Comparison of ENCODE assay signal across 18 mouse cellular contexts in the genomic region with DNA sequence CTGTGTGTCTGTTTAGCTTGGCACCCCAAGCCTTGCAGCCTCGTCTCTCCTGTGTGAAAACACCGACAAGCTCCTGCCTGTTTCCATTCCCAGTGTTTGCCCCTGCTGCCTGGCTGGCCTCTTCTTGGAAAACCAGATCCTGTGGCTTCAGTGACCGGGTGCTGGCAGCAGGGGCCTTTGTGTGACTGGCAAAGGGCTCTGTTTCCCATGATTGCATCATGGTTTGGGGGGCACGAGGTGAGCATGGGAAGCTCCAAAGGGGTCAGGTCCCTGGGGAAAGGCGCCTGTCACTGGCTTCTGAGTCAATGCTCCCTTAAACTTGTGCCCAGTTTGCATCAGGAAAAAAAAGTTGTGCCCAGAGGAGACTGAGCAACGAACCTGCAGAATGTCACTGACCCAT.
DNase-seq lines count a peak whose midpoint lies in the region; TF ChIP-seq lines count a peak whose summit lies in the region.
"Had no signal": no experiment of that assay in that cellular context is flagged by ENCODE, and none has a peak within 500 bp of the region (broad histone marks: within the 10 kb centered on the region; RNA-seq: fewer than 3 reads in every experiment).

No protein-coding gene starts in this region.

- H3K79me2 ChIP-seq in liver, adult 2 months (ENCODE audit: control insufficient read depth, insufficient read depth, low read length): no peaks in the 10 kb centered on the region

- TF ChIP-seq POLR2A in liver, adult 2 months (IDR thresholded peaks at IDR 0.05; ENCODE audit: extremely low read depth, insufficient read depth, low read length): no peak

- H3K27ac ChIP-seq in liver, adult 2 months (replicated peaks; ENCODE audit: insufficient read depth, low read depth, low read length): peak overlapping the region; percentile 52
- H3K27ac ChIP-seq: forebrain, embryonic 12.5 days; heart, embryonic 15.5 days; intestine, embryonic 15.5 days; liver, embryonic 13.5 days; lung, embryonic 15.5 days; macrophage; midbrain, embryonic 12.5 days had no signal

- 0 out of 2 replicates have a peak, but pooled peaks have one; percentile 12 for TF ChIP-seq CTCF in liver, adult 2 months (IDR thresholded peaks at IDR 0.05; ENCODE audit: low read depth, low read length)

- H3K4me3 ChIP-seq in liver, adult 2 months (ENCODE audit: insufficient read depth, low read depth, low read length): no peak overlapping the region
- H3K4me3 ChIP-seq: forebrain, embryonic 12.5 days; heart, embryonic 15.5 days; intestine, embryonic 15.5 days; liver, embryonic 13.5 days; lung, embryonic 15.5 days; midbrain, embryonic 12.5 days had no signal

- H3K4me1 ChIP-seq in liver, adult 2 months (ENCODE audit: control insufficient read depth, insufficient read depth, low read length): peaks cover 39% of the 10 kb centered on the region

- intact Hi-C loops in gastrocnemius, postnatal 36 days (cut with DNase I): loop anchor here (5.0 kb wide), 2 partner anchors 120 to 130 kb away; no protein-coding TSS in a partner anchor

- DNase-seq in adrenal gland, postnatal 14 days: peak; percentile 30
- DNase-seq in adrenal gland, adult 18-20 months (ENCODE audit: low spot score in 2 of 2): no peak
- DNase-seq in liver, adult 2 months (ENCODE audit: extremely low read depth, low read depth, low spot score): peak; percentile 99
- DNase-seq in liver: no peak
- peak; percentile 62 for DNase-seq in fat pad, adult 2 months (ENCODE audit: extremely low read depth, low read depth, low spot score)
- DNase-seq in gastrocnemius, postnatal 36 days: no peak
- no peak for DNase-seq in cerebellum, adult 11-12 months
- no peak for DNase-seq in urinary bladder, adult 18-20 months (ENCODE audit: low spot score in 2 of 2)
- DNase-seq: cerebellum, adult 2 months; liver, embryonic 13.5 days; thymus, adult 2 months had no signal

- H3K27me3 ChIP-seq in liver, adult 2 months (ENCODE audit: control insufficient read depth, insufficient read depth, low read length): no peaks in the 10 kb centered on the region
- H3K27me3 ChIP-seq: heart, embryonic 15.5 days; intestine, embryonic 15.5 days; liver, embryonic 13.5 days; lung, embryonic 15.5 days; Patski had no signal

- no peak overlapping the region for H3K9ac ChIP-seq in liver, adult 2 months (ENCODE audit: low read depth, low read length)
- H3K9ac ChIP-seq: forebrain, embryonic 12.5 days; heart, embryonic 15.5 days; intestine, embryonic 15.5 days; liver, embryonic 13.5 days; lung, embryonic 15.5 days; midbrain, embryonic 12.5 days had no signal

- no peaks in the 10 kb centered on the region for H3K36me3 ChIP-seq in liver, adult 2 months (ENCODE audit: control insufficient read depth, insufficient read depth, low read length)
- H3K36me3 ChIP-seq: forebrain, embryonic 12.5 days; heart, embryonic 15.5 days; intestine, embryonic 15.5 days; liver, embryonic 13.5 days; lung, embryonic 15.5 days; midbrain, embryonic 12.5 days had no signal

- 27% methylated on average over 6 of the region's 6 CpGs for WGBS in liver, adult 2 months

Comparison
In these comparisons a context has a peak if more than half of its experiments do, and no peak if none do; other contexts are left out.
1. DNase-seq: peak in adrenal gland, postnatal 14 days (single experiment), liver, adult 2 months (single experiment) and fat pad, adult 2 months (single experiment); none in adrenal gland, adult 18-20 months (0 of 2), liver (single experiment), gastrocnemius, postnatal 36 days (0 of 2), cerebellum, adult 11-12 months (single experiment) and urinary bladder, adult 18-20 months (0 of 2).